Mouse (Mus musculus) left cerebral cortex, adult 18-20 months (tissue): Measurements from ENCODE around the gene Ccl22. TPM values are rescaled to one million over a fixed set of nuclear protein-coding genes. Genes with fewer than 3 reads are reported as not detected.
A peak's percentile ranks its signal among the peaks of the same experiment; 100 is the strongest.

Experiments
- DNase-seq, 2 experiments: peaks; one replicate each; pipeline ENCODE4 v3.0.0; 2021 to 2022; ENCODE audit warnings: low spot score in 2 of 2, mixed read lengths in 1 of 2
- total RNA-seq, 2 experiments: library from RNA; stranded (reverse); gene quantifications; 2 replicates each; pipeline ENCODE4 v1.2.3; 2021

Gene Ccl22
- total RNA-seq, 2 experiments from 2014 or later, result not detected

- DNase-seq, result no peak
Measured at GRCm38 (mm10) chr8:94778473-94778872, 33.1 kb downstream of the Ccl22 start.

- DNase-seq, result no peak
Measured at GRCm38 (mm10) chr8:94778895-94779533, 33.6 kb downstream of the Ccl22 start.

GRCm38 (mm10) chr8:94779534-94780294, 34.3 kb downstream of the Ccl22 start:
- no peak for DNase-seq

- DNase-seq, result no peak
Measured at GRCm38 (mm10) chr8:94780491-94781154, 35.2 kb downstream of the Ccl22 start.

GRCm38 (mm10) chr8:94781155-94781837, 35.9 kb downstream of the Ccl22 start:
- no peak for DNase-seq

GRCm38 (mm10) chr8:94781838-94782235, 36.4 kb downstream of the Ccl22 start:
- DNase-seq, result no peak

- DNase-seq, result no peak
Measured at GRCm38 (mm10) chr8:94783890-94784289, 38.5 kb downstream of the Ccl22 start.

- DNase-seq, result no peak
Measured at GRCm38 (mm10) chr8:94785247-94785985, 40.0 kb downstream of the Ccl22 start.

GRCm38 (mm10) chr8:94785995-94786595, 40.7 kb downstream of the Ccl22 start:
- no peak for DNase-seq

GRCm38 (mm10) chr8:94787524-94788501, 42.4 kb downstream of the Ccl22 start:
- DNase-seq, result no peak

GRCm38 (mm10) chr8:94789256-94789955, 44.0 kb downstream of the Ccl22 start:
- no peak for DNase-seq

- no peak for DNase-seq
Measured at GRCm38 (mm10) chr8:94794368-94794767, 49.0 kb downstream of the Ccl22 start.

- DNase-seq, result no peak
Measured at GRCm38 (mm10) chr8:94794782-94795181, 49.4 kb downstream of the Ccl22 start.

GRCm38 (mm10) chr8:94800278-94800968, 55.0 kb downstream of the Ccl22 start:
- DNase-seq, result peak; percentile 70 to 81
